Mouse (Mus musculus) stomach, postnatal 0 days (tissue): ENCODE results near the gene Fkbp5. TPM values are rescaled to one million over a fixed set of nuclear protein-coding genes. Genes with fewer than 3 reads are reported as not detected.
A peak's percentile ranks its signal among the peaks of the same experiment; 100 is the strongest.

Source experiments
- ATAC-seq: fragments of 200-750 bp; cut with Nextera tagmentation; 2 replicates; pipeline ENCODE4 v1.8.0; 2017; ENCODE audit not compliant: low FRiP score, low TSS enrichment
- DNase-seq: peaks from one replicate; pipeline ENCODE4 v3.0.0-alpha.2; 2016; ENCODE audit warnings: low spot score
- H3K27ac ChIP-seq: fragments of 300-500 bp; sonication (generic); replicated peaks from 2 replicates; pipeline ENCODE4 v1.5.1; 2014; ENCODE audit warnings: mild to moderate bottlenecking, control low read depth
- H3K27me3 ChIP-seq: fragments of 300-500 bp; sonication (generic); 2 replicates; pipeline ENCODE4 v1.6.1; 2014; ENCODE audit warnings: low read length; ENCODE audit not compliant: control insufficient read depth, insufficient read depth
- H3K36me3 ChIP-seq: fragments of 300-500 bp; sonication (generic); 2 replicates; pipeline ENCODE4 v1.6.1; 2014; ENCODE audit warnings: low read length, mixed read lengths; ENCODE audit not compliant: control insufficient read depth, insufficient read depth
- H3K4me1 ChIP-seq: fragments of 300-500 bp; sonication (generic); replicated peaks from 2 replicates; pipeline ENCODE4 v1.6.1; 2014; ENCODE audit warnings: antibody characterized with exemption; ENCODE audit not compliant: control insufficient read depth, insufficient read depth
- H3K4me2 ChIP-seq: fragments of 300-500 bp; sonication (generic); replicated peaks from 2 replicates; pipeline ENCODE4 v1.6.1; 2014; ENCODE audit warnings: low read depth, mild to moderate bottlenecking, control low read depth, moderate library complexity
- H3K4me3 ChIP-seq: fragments of 300-500 bp; sonication (generic); 2 replicates; pipeline ENCODE4 v1.5.1; 2014; ENCODE audit warnings: low read depth, low read length, control low read depth
- H3K9ac ChIP-seq: fragments of 300-500 bp; sonication (generic); 2 replicates; pipeline ENCODE4 v1.6.1; 2014; ENCODE audit warnings: mild to moderate bottlenecking, low read length, control low read depth, mixed read lengths
- H3K9me3 ChIP-seq: fragments of 300-500 bp; sonication (generic); 2 replicates; pipeline ENCODE4 v1.6.1; 2016; ENCODE audit warnings: low read length; ENCODE audit not compliant: control insufficient read depth
- CTCF ChIP-seq: IDR thresholded peaks from 2 replicates; pipeline ENCODE4 v1.5.1; 2016; ENCODE audit warnings: antibody characterized with exemption, low read depth, mild to moderate bottlenecking, moderate library complexity
- EP300 ChIP-seq: optimal IDR thresholded peaks from 2 replicates; pipeline ENCODE3; 2016; ENCODE audit warnings: antibody characterized with exemption
- WGBS: fragments of 180-500 bp; shearing (Covaris S2); extraction: QIAGEN DNeasy Blood & Tissue Kit; methylation state at CpG from one replicate; pipeline ENCODE4 v1.1.7; 2014; 5-methylcytosine and 5-hydroxymethylcytosine counted together
- polyA plus RNA-seq: library from polyadenylated mRNA; unstranded; fragments of >200 nt; fragmentation: Nextera tagmentation; extraction: Ambion mirVana; gene quantifications from 2 replicates; pipeline ENCODE4 v1.2.1, GENCODE M21; 2015

Fkbp5 gene
- polyA plus RNA-seq, 1 experiment from 2014 or later, result 11.8 TPM

GRCm38 (mm10) chr17:28553040-28553793, 35.9 kb upstream of the Fkbp5 start:
- H3K27me3 ChIP-seq, result no peaks in the 10 kb centered on the region
- no peaks in the 10 kb centered on the region; the same call in 1 of the 2 replicates for H3K4me1 ChIP-seq
- WGBS, result 4% methylated on average over 14 of the region's 14 CpGs
- no peak overlapping the region for H3K27ac ChIP-seq
- no peaks in the 10 kb centered on the region for H3K36me3 ChIP-seq
- no peak overlapping the region for H3K4me2 ChIP-seq
- no peak overlapping the region for H3K9ac ChIP-seq
- no peak overlapping the region for H3K4me3 ChIP-seq
- no peaks in the 10 kb centered on the region for H3K9me3 ChIP-seq
- ATAC-seq, result peak; percentile 53; the same call in 1 of the 2 replicates
- peak; percentile 85 for DNase-seq
- no peak for TF ChIP-seq EP300
- TF ChIP-seq CTCF, result peak; percentile 96

- no peak for ATAC-seq
- Histone ChIP-seq H3K36me3 (no peaks in the 10 kb centered on the region), H3K9me3 (no peaks in the 10 kb centered on the region), H3K4me3 (no peak within 1 kb of the TSS), H3K27me3 (no peaks in the 10 kb centered on the region), H3K4me1 (no peaks in the 10 kb centered on the region), H3K27ac (no peak within 1 kb of the TSS), H3K4me2 (no peak within 1 kb of the TSS), H3K9ac (no peak within 1 kb of the TSS)
- 80% methylated on average over 14 of the region's 14 CpGs for WGBS
- DNase-seq, result no peak
- TF ChIP-seq CTCF (no peak), EP300 (no peak)
Measured at GRCm38 (mm10) chr17:28549111-28549510, 31.8 kb upstream of the Fkbp5 start, which contains the start of gene Clpsl2. TSS of gene Clpsl2 (plus strand) at chr17:28549411.

- Histone ChIP-seq H3K9me3 (no peaks in the 10 kb centered on the region), H3K27me3 (no peaks in the 10 kb centered on the region), H3K4me3 (no peak overlapping the region), H3K4me1 (no peaks in the 10 kb centered on the region), H3K27ac (no peak overlapping the region), H3K36me3 (no peaks in the 10 kb centered on the region), H3K4me2 (no peak overlapping the region), H3K9ac (no peak overlapping the region)
- TF ChIP-seq EP300 (no peak), CTCF (no peak)
- DNase-seq, result no peak
- 63% methylated on average over 11 of the region's 11 CpGs for WGBS
- ATAC-seq, result no peak
Measured at GRCm38 (mm10) chr17:28548550-28548949, 31.2 kb upstream of the Fkbp5 start.

- ATAC-seq (no peak), DNase-seq (no peak)
- TF ChIP-seq CTCF (peak; percentile 10; the same call in 1 of the 2 replicates), EP300 (no peak)
- Histone ChIP-seq H3K27ac (no peak overlapping the region), H3K36me3 (no peaks in the 10 kb centered on the region), H3K9ac (no peak overlapping the region), H3K4me2 (no peak overlapping the region), H3K4me3 (no peak overlapping the region), H3K9me3 (no peaks in the 10 kb centered on the region), H3K27me3 (no peaks in the 10 kb centered on the region), H3K4me1 (no peaks in the 10 kb centered on the region)
- 87% methylated on average over 1 of the region's 1 CpGs for WGBS
Measured at GRCm38 (mm10) chr17:28546925-28547324, 29.6 kb upstream of the Fkbp5 start.

- H3K9me3 ChIP-seq, result no peaks in the 10 kb centered on the region; the same call in 1 of the 2 replicates
- 49% methylated on average over 11 of the region's 12 CpGs for WGBS
- H3K27ac ChIP-seq, result no peak overlapping the region
- H3K9ac ChIP-seq, result no peak overlapping the region
- no peak for DNase-seq
- no peaks in the 10 kb centered on the region for H3K36me3 ChIP-seq
- ATAC-seq, result no peak
- H3K4me3 ChIP-seq, result no peak overlapping the region
- H3K4me1 ChIP-seq, result no peaks in the 10 kb centered on the region
- no peaks in the 10 kb centered on the region for H3K27me3 ChIP-seq
- H3K4me2 ChIP-seq, result no peak overlapping the region
- TF ChIP-seq EP300 (no peak), CTCF (peak; percentile 27; the same call in 1 of the 2 replicates)
Measured at GRCm38 (mm10) chr17:28537881-28538280, 20.6 kb upstream of the Fkbp5 start.

GRCm38 (mm10) chr17:28533327-28533726, 16.0 kb upstream of the Fkbp5 start:
- H3K27me3 ChIP-seq, result no peaks in the 10 kb centered on the region
- 84% methylated on average over 13 of the region's 13 CpGs for WGBS

More at GRCm38 (mm10) chr17:28533327-28533726, 16.0 kb upstream of the Fkbp5 start:
- Histone ChIP-seq H3K27ac (no peak overlapping the region), H3K9ac (no peak overlapping the region), H3K36me3 (no peaks in the 10 kb centered on the region), H3K4me2 (no peak overlapping the region), H3K4me1 (no peaks in the 10 kb centered on the region), H3K4me3 (no peak overlapping the region), H3K9me3 (no peaks in the 10 kb centered on the region)
- DNase-seq, result no peak
- TF ChIP-seq EP300 (no peak), CTCF (no peak)
- ATAC-seq, result no peak
